Mouse (Mus musculus): ENCODE measurements at regions not wholly inside any gene's neighbourhood (a gene's known extent, or its start where the extent isn't known, plus 50 kb on each side); places are given as distances from the start of the nearest gene placed in this dataset.

GRCm38 (mm10) chr10:16706976-16707375, 1016.0 kb upstream of the Cited2 start:
- TF ChIP-seq CTCF (IDR thresholded peaks at IDR 0.05) (no peak), EP300 (IDR thresholded peaks at IDR 0.05; ENCODE audit: insufficient read depth, low read depth, low read length) (no peak), POLR2A (IDR thresholded peaks at IDR 0.05; ENCODE audit: insufficient read depth, low read depth, low read length) (no peak)

Data from heart, adult 2 months (tissue).